Mouse (Mus musculus) liver, embryonic 14.5 days (tissue): ENCODE measurements around the gene Scg3.

ENCODE experiments used
- CTCF ChIP-seq: IDR thresholded peaks from 2 replicates; pipeline ENCODE4 v1.5.1; 2016; ENCODE audit warnings: antibody characterized with exemption, low read depth, control low read depth
- EP300 ChIP-seq: IDR thresholded peaks from 2 replicates; pipeline ENCODE4 v1.6.1; 2016; ENCODE audit warnings: antibody characterized with exemption, low read depth

GRCm38 (mm10) chr9:75632111-75632510 lies 51.7 kb downstream of the Scg3 start:
- TF ChIP-seq CTCF (no peak), EP300 (no peak)
